Mouse (Mus musculus) bone marrow macrophage, adult 2 months (primary cell): Measurements from ENCODE around the gene Fbxo11. TPM values are rescaled to one million over a fixed set of nuclear protein-coding genes. Genes with fewer than 3 reads are reported as not detected.

Source experiments
- H3K27ac ChIP-seq: 2 replicates; pipeline ENCODE4 v1.5.1; 2012; ENCODE audit warnings: low read depth, low read length; ENCODE audit not compliant: insufficient read depth
- H3K4me1 ChIP-seq: 2 replicates; pipeline ENCODE4 v1.6.1; 2012; ENCODE audit warnings: low read length; ENCODE audit not compliant: control insufficient read depth, insufficient read depth
- H3K4me3 ChIP-seq: 2 replicates; pipeline ENCODE4 v1.5.1; 2012; ENCODE audit warnings: mild to moderate bottlenecking, low read length, moderate library complexity; ENCODE audit not compliant: insufficient read depth
- CTCF ChIP-seq: IDR thresholded peaks from 2 replicates; pipeline ENCODE4 v1.5.1; 2012; ENCODE audit warnings: low read depth, mild to moderate bottlenecking, low read length, moderate library complexity
- POLR2A ChIP-seq: IDR thresholded peaks from 2 replicates; pipeline ENCODE4 v1.6.1; 2012; ENCODE audit warnings: mild to moderate bottlenecking, low read depth, low read length, borderline replicate concordance
- polyA plus RNA-seq: library from polyadenylated mRNA; stranded (reverse); fragments of >200 nt; gene quantifications from 2 replicates; pipeline ENCODE4 v1.2.4, GENCODE M21; 2012; ENCODE audit not compliant: missing spikeins, insufficient read depth, insufficient read length

Gene Fbxo11
- polyA plus RNA-seq: 76.1 and 82.9 TPM in 2 replicates

DNA sequence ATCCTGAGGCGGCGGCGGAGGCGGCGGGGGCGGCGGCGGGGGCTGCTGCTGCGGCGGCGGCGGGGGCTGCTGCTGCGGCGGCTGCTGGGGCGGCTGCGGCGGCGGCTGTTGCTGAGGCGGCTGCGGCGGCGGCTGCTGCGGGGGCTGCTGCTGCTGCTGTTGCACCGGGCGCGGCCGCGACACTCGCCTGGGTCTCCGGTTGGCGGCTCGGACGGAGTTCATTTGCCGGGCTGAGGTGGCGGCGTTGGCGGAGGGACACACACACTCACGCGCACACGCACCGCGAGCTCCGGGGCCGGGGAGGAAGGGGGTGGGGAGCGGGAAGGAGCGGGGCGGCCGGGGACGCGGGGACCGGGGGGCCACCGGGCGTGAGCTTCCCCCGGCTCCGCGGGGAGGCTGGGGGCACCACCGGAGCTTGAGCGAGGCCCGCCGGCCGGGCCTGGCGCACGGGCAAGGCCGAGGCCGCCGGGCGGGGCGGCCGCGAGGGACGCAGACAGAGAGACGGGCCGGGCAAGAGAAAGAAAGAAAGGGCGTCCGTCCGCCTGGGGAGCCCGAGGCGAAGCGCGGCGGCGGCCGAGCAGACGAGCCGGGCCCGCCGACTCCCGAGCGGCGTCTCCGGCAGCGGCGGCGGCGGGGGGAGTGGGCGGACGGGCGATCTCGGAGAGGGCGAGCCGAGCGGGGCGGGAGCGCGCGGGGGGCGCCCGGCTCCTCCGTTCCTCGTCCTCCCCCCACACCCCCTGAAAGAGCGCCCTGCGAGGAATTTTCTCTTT is at the start of gene Fbxo11:
Gene Fbxo11, minus strand, starts transcription at position 261 of the 770 bp plus-strand sequence.
- no peak for TF ChIP-seq POLR2A
- no peak for TF ChIP-seq CTCF
- peak within 1 kb of the TSS; percentile 94 for H3K27ac ChIP-seq

GRCm38 (mm10) chr17:88113883-88114229 is 48.8 kb upstream of the Fbxo11 start:
- Histone ChIP-seq H3K27ac (peak overlapping the region; percentile 26; the same call in 1 of the 2 replicates), H3K4me1 (peaks cover 41% of the 10 kb centered on the region), H3K4me3 (no peak overlapping the region)
- TF ChIP-seq CTCF (no peak), POLR2A (no peak)

More for the DNA sequence above, at the start of gene Fbxo11:
- peak within 1 kb of the TSS; percentile 81 for H3K4me3 ChIP-seq
- peaks cover 13% of the 10 kb centered on the region for H3K4me1 ChIP-seq

GRCm38 (mm10) chr17:88113015-88113882 is 48.2 kb upstream of the Fbxo11 start:
- H3K4me3 ChIP-seq: no peak overlapping the region
- no peak for TF ChIP-seq CTCF
- TF ChIP-seq POLR2A: no peak
- peaks cover 36% of the 10 kb centered on the region for H3K4me1 ChIP-seq
- peak overlapping the region; percentile 56 for H3K27ac ChIP-seq

DNA sequence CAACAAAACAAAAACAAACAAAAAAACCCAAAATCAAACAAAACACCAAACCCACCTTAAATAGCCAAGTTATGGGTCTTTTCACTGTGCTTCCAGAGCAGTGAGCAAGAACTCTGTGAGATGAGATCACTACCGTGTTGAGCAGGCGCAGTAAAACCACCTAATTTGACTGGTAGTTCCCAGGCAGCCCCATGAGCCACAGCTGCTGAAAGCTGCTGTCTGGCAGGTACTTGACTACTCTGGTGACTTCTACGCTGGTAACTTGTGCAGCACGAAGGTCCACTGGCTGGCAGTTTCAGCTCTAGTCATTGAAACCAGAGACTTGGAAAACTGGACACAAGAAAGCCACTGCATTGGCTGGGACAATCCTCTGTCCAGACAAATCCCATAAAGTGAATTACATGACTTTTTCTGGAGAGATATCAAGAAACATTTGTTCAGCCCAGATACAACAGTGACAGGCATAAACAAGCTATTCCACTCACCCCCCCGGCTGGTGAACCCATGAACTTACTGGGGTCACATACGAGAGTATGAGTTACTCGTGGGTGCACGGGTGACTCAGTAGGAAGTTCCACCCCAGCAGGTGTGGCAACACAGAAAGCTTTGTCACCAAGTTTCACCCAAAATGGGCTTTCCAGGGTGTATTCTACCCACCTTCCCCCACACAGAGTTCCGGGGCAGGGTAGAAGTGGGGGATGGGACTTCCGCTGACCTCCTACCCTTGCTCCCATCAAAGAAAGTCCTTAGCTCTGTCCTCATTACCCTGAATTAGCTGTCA is 47.0 kb upstream of the Fbxo11 start:
- no peak overlapping the region for H3K4me3 ChIP-seq

DNA sequence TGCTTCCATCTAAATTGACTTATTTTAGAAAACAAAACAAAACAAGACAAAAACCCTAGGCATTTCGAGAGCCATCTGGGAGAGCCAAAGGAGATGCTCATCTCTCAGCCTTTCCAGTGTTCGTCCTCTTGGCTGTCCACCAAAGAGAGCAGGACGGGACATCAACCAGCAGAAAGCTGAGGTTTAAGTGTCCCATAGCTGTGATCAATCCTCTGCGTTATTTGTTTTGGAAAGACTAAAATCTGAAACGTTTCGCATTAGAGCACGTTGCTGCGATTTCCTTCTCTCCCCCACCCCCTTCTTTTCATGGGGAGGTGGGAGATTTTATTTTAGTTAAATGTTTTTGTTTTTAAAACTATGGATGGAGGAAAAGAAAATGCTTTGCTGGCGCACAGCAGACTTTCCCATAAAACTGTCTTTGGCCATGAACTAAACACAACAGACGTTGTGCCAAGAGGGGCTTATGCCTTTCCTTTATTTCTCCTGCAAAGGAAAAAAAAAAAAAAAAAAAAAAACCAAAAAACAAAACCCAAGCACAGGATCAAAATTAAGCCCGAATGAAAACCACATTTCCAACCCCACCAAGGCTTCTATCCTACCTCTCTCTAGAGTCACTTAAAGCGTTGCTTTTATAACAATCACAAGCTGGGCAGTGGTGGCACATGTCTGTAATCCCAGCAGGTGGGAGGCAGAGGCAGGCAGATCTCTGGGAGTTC is 46.1 kb upstream of the Fbxo11 start:
- Histone ChIP-seq H3K27ac (no peak overlapping the region), H3K4me1 (peaks cover 24% of the 10 kb centered on the region), H3K4me3 (no peak overlapping the region)
- TF ChIP-seq CTCF: no peak
- no peak for TF ChIP-seq POLR2A

More for the DNA sequence above, 47.0 kb upstream of the Fbxo11 start:
- Histone ChIP-seq H3K4me1 (peaks cover 27% of the 10 kb centered on the region), H3K27ac (no peak overlapping the region)
- no peak for TF ChIP-seq POLR2A
- TF ChIP-seq CTCF: no peak

DNA sequence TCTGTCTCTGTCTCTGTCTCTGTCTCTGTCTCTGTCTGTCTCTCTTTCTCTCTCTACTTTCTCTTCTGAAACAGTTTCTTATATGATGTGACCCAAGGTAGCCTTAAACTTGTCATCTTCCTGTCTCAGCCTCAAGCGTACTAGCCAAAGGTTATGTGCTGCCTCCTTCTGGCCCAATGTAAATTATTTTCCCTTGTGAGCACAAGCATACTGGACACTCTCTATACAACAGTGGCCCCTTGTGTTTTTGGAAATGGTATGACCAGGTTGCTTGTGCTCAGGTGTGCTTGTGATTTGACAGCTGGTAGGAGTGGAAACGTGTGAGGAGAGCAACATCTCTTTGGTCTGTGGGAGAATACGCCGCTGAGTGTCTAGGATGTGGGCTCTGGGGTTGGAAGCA is 42.6 kb upstream of the Fbxo11 start:
- Histone ChIP-seq H3K27ac (no peak overlapping the region), H3K4me1 (peaks cover 14% of the 10 kb centered on the region), H3K4me3 (no peak overlapping the region)
- TF ChIP-seq POLR2A: no peak
- no peak for TF ChIP-seq CTCF

GRCm38 (mm10) chr17:88106365-88106764 is 41.3 kb upstream of the Fbxo11 start:
- no peak overlapping the region for H3K27ac ChIP-seq
- H3K4me1 ChIP-seq: peaks cover 6% of the 10 kb centered on the region
- TF ChIP-seq POLR2A (no peak), CTCF (no peak)
- no peak overlapping the region for H3K4me3 ChIP-seq

DNA sequence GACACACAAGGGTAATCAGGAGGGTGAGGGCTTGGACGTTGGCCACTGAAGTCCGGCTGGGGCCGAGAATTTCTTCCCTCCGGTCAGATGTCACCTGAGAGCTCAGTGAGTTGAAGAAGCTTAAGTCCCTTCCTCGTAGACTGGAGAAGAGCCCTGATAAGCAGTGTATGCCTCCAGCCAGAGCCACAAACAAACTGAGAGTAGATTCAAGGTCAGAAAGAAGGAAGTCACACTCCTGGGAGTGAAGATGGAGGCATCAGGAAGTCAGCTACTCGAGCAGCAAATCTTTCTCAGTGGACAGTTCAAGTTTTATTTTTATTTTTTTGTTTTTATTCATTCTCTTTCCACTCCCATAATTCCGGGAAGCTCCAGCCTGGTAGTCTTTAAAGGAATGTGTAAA is 37.5 kb upstream of the Fbxo11 start:
- Histone ChIP-seq H3K27ac (no peak overlapping the region), H3K4me3 (no peak overlapping the region), H3K4me1 (peaks cover 6% of the 10 kb centered on the region)
- no peak for TF ChIP-seq CTCF
- no peak for TF ChIP-seq POLR2A
